Mouse (Mus musculus): Measurements from ENCODE around the gene Ccdc184.

DNA sequence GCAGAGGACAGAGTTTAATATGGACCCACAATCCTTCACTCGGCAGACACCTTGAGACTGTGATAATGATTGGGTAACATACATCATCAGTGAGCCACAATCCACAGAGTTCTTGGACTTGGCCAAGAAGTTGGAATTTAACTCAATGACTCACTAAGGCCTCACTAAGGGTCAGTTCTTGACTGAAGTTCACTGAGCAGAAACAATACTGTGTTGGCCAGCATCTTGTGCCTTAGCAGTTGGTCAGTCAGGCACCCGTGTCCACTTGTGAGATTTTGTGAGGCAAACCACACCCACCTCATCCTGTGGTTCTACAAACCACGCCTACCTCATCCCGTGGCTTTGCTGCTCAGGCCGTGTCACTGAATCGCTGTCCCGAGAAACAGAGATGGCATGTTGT is 42.7 kb downstream of the Ccdc184 start:
- TF ChIP-seq CTCF (IDR thresholded peaks at IDR 0.05 in 2 of 3, conservative IDR thresholded peaks at IDR 0.05 in 1 of 3; ENCODE audit: control insufficient read depth in 1 of 3, insufficient read depth in 1 of 3, low read depth in 2 of 3, low read length in 3 of 3, poor library complexity in 1 of 3, severe bottlenecking in 1 of 3) (no peak), TCF12 (IDR thresholded peaks at IDR 0.05; ENCODE audit: low read depth, low read length) (no peak), EP300 (IDR thresholded peaks at IDR 0.05; ENCODE audit: low read depth in 1 of 2, low read length in 2 of 2) (no peak)

Measured in MEL (cell line).